Mouse (Mus musculus) erythroblast, embryonic 14.5 days (primary cell): ENCODE measurements around the gene Trak1.

ENCODE experiments used
- GATA1 ChIP-seq: IDR thresholded peaks from 2 replicates; pipeline ENCODE4 v1.6.1; 2012; ENCODE audit warnings: low read length, inconsistent platforms, mixed read lengths
- TAL1 ChIP-seq: IDR thresholded peaks from 3 replicates; pipeline ENCODE4 v1.6.1; 2012; ENCODE audit warnings: low read length, inconsistent platforms, mixed read lengths

GRCm38 (mm10) chr9:121487216-121487615 is 189.9 kb downstream of the Trak1 start:
- TF ChIP-seq GATA1 (no peak), TAL1 (no peak)
